Mouse (Mus musculus) embryonic fibroblast, embryonic 13.5 days (primary cell): ENCODE results near the gene Gm10643. TPM values are rescaled to one million over a fixed set of nuclear protein-coding genes. Genes with fewer than 3 reads are reported as not detected.
A peak's percentile ranks its signal among the peaks of the same experiment; 100 is the strongest.

Experiments
- H3K27ac ChIP-seq: 2 replicates; pipeline ENCODE4 v1.5.1; 2012; ENCODE audit warnings: low read length, control low read depth, inconsistent platforms; ENCODE audit not compliant: insufficient read depth
- H3K4me1 ChIP-seq: 2 replicates; pipeline ENCODE4 v1.6.1; 2011; ENCODE audit warnings: low read length; ENCODE audit not compliant: control insufficient read depth, insufficient read depth
- H3K4me3 ChIP-seq: 2 replicates; pipeline ENCODE4 v1.5.1; 2011; ENCODE audit warnings: mild to moderate bottlenecking, control low read depth, low read length; ENCODE audit not compliant: insufficient read depth
- CTCF ChIP-seq: IDR thresholded peaks from 2 replicates; pipeline ENCODE4 v1.5.1; 2011; ENCODE audit warnings: mild to moderate bottlenecking, control low read depth, low read length, moderate library complexity, borderline replicate concordance; ENCODE audit not compliant: insufficient read depth
- POLR2A ChIP-seq: IDR thresholded peaks from 2 replicates; pipeline ENCODE4 v1.6.1; 2011; ENCODE audit warnings: low read depth, mild to moderate bottlenecking, control low read depth, low read length, moderate library complexity
- polyA plus RNA-seq: library from polyadenylated mRNA; stranded (reverse); fragments of >200 nt; gene quantifications from 2 replicates; pipeline ENCODE4 v1.2.4, GENCODE M21; 2011; ENCODE audit warnings: low read depth; ENCODE audit not compliant: missing spikeins, insufficient read length

Gm10643 gene
- polyA plus RNA-seq, 1 experiment: 1.7 TPM

GRCm38 (mm10) chr8:84066291-84066930 lies 1.5 kb upstream of the Gm10643 start, which contains the start of gene Rfx1:
TSS of gene Rfx1 (plus strand) at chr8:84066834.
- Histone ChIP-seq H3K4me3 (peak within 1 kb of the TSS; percentile 56), H3K4me1 (peaks cover 24% of the 10 kb centered on the region), H3K27ac (peak within 1 kb of the TSS; percentile 51)
- TF ChIP-seq POLR2A (peak; percentile 90), CTCF (no peak)

DNA sequence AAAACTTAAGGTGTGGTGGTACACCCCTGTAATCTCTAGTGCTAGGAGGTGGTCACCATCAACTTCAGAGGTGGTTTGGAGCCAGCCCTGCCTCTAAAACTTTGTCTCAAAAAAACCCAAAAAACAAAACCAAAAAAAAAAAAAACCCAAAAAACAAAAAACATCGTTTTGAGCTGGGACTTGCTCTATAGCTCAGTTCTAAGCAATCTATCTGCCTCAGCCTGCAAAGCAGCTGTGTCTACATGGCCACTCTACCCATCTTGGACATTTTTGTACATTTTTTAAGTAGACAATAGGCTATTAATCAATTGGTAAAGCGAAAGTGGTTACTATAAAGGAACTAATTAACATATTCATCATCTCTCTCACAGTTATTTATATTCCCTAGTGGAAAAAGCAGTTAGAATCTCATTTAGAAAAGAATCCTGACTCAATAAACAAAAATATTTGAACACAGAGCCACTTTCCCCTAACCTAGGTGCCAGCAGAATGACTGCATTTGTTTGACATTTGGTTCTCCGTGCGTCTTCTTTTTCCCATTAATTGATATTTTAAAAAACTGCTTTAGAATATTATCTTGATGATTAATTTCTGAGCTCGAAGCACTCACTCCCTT lies 628 bp upstream of the Gm10643 start:
- Histone ChIP-seq H3K4me1 (peaks cover 24% of the 10 kb centered on the region), H3K27ac (peak overlapping the region; percentile 51; the same call in 1 of the 2 replicates), H3K4me3 (peak overlapping the region; percentile 56)
- TF ChIP-seq CTCF: no peak
- TF ChIP-seq POLR2A: no peak

DNA sequence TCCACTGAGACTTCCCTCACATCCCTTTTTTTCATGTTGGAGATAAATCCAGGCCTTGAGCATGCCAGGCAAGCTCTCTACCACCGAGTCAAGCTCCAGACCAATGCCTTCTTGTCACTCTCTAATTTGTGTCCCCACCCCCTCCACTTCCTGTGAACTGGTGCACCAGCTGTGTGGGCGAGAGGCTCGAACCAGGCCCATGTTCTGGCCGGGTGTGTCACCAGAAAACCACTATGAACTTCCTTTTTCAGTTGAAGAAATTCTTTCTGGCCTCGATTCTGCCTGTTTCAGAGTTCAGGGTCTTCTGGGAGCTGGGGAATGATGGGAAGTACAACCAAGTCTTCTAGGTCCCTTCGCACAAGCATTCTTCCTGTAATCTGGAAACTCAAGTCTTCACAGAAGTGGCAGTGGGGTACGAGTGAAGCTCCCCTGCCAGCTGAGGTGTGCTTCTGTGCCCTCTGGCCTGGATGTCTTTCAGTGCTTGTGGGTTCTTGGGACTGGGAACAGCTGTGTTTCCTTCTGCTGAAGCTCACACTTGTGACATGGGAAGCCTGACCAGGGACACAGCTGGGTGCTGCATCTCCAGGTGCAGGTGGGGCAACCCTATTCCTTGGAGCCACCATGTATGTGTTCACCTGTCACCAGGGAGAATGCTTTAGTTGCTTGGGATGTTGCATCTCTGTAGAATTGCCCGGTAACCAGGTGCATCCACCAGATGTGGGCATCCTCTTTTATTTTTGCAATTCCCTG lies 901 bp downstream of the Gm10643 start:
- no peak for TF ChIP-seq CTCF
- H3K4me3 ChIP-seq: no peak overlapping the region

GRCm38 (mm10) chr8:84060245-84060644 lies 4.7 kb downstream of the Gm10643 start:
- H3K4me3 ChIP-seq: no peak overlapping the region
- TF ChIP-seq CTCF (no peak), POLR2A (no peak)
- 0 out of 2 replicates have a peak, but pooled peaks cover 9% of the 10 kb centered on the region for H3K4me1 ChIP-seq
- no peak overlapping the region for H3K27ac ChIP-seq

More for the DNA sequence above, 901 bp downstream of the Gm10643 start:
- Histone ChIP-seq H3K27ac (peak overlapping the region; percentile 21; the same call in 1 of the 2 replicates), H3K4me1 (peaks cover 15% of the 10 kb centered on the region; the same call in 1 of the 2 replicates)

DNA sequence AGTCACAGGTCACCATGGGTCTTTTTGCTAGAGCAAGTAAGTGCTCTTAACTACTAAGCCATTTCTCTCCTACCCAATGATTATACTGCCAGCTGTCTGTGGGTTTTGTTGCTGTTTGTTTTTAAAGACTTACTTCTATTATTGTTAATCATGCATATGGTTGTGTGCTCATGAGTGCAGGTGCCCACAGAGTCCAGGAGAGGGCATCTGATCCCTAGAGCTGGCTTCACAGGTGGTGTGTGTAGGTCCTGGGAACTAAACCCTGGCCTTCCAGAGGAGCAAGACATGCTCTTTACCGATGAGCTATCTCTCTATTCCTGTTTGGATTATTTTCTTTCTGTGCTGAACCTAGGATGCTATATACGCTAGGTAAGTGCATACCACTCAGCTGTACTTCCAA lies 5.7 kb downstream of the Gm10643 start:
- Histone ChIP-seq H3K4me1 (0 out of 2 replicates have a peak, but pooled peaks cover 7% of the 10 kb centered on the region), H3K4me3 (no peak overlapping the region), H3K27ac (no peak overlapping the region)
- TF ChIP-seq POLR2A (no peak), CTCF (no peak)

DNA sequence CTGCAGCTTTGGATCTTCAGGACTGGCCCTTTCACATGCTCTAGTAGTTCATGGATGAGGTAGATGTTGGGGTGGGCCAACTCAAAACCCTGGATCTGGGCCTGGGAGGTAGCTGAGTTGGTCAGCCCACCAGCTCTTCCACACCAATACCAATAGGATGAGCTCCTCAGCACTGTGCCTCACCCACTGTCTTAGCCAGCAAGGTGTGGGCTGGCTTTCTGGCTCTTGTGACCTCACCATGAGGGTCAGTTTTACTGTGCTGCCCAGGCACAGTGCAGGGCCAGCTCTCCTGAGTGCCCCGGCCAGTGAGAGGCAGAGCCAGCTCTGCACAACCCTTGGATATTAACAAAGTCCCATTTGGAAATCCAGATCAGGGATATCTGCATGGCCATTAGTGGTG lies 7.1 kb downstream of the Gm10643 start:
- Histone ChIP-seq H3K27ac (no peak overlapping the region), H3K4me1 (no peaks in the 10 kb centered on the region), H3K4me3 (no peak overlapping the region)
- TF ChIP-seq CTCF (no peak), POLR2A (no peak)

GRCm38 (mm10) chr8:84053229-84053628 lies 11.7 kb downstream of the Gm10643 start:
- TF ChIP-seq CTCF (no peak), POLR2A (no peak)
- no peak overlapping the region for H3K4me3 ChIP-seq

GRCm38 (mm10) chr8:84052746-84053145 lies 12.2 kb downstream of the Gm10643 start:
- no peak for TF ChIP-seq CTCF
- TF ChIP-seq POLR2A: no peak
- Histone ChIP-seq H3K4me1 (no peaks in the 10 kb centered on the region), H3K27ac (no peak overlapping the region), H3K4me3 (no peak overlapping the region)

More at GRCm38 (mm10) chr8:84053229-84053628, 11.7 kb downstream of the Gm10643 start:
- no peak overlapping the region for H3K27ac ChIP-seq
- no peaks in the 10 kb centered on the region for H3K4me1 ChIP-seq

DNA sequence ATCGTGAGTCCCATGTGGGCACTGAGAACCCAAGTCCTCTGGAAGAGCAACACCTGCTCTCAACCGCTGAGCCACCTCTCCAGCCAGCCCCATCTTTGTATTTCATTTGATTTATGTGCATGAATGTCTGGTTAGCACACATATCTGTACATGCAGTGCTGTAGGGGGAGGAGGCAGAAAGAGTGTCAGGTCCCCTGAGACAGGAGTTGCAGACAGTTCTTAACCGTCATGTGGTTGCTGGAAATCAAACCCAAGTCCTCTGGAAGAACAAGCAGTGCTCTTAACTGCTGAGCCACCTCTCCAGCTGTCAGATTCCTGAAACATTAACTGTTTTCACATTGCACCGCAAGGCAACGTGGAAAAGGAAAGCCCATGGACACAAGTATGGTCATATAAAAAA lies 16.8 kb downstream of the Gm10643 start:
- H3K4me1 ChIP-seq: no peaks in the 10 kb centered on the region
- TF ChIP-seq CTCF (no peak), POLR2A (no peak)
- no peak overlapping the region for H3K27ac ChIP-seq
- no peak overlapping the region for H3K4me3 ChIP-seq

DNA sequence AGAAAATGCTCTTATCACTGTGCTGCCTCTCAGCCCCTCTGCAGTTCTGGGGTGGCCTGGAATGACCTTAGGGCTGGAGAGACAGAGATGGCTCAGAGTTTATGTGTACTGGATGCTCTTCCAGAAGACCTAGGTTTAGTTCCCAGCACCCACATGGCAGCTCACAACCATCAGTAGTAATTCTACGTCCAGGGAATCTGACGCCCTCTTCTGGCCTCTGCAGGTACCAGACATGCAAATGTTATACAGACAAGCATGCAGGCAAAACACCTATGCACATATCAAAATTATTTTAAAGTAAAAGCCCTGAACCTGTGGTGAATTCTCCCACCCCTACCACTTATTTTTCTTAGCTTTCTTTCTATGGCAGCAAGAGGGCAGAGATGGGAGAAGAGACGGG lies 18.4 kb downstream of the Gm10643 start:
- no peak overlapping the region for H3K4me3 ChIP-seq
- TF ChIP-seq CTCF (no peak), POLR2A (no peak)
- H3K27ac ChIP-seq: no peak overlapping the region
- H3K4me1 ChIP-seq: no peaks in the 10 kb centered on the region
